Mouse (Mus musculus): ENCODE data around the gene Try5.

DNA sequence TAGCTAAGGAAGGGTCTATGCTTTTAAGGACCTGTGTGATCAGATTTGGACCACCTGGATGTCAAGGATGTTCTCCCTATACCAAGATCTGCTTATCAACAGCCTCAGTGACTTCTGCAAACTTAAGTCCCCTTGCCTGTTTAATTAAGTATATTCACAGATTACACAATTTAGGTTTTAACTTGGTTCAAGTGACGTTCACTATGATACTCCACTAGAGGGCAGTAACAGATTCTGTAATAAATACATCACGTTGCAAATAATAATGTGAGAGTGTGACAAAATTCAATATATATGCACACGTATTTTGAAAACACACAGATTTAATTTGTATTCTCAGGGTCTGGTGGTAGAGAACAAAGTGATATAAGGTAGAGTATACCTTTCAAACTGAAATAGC, 53.8 kb downstream of the Try5 start:
- peak; percentile 44 for TF ChIP-seq CTCF (IDR thresholded peaks at IDR 0.05; ENCODE audit: low read depth, low read length)
- TF ChIP-seq POLR2A (IDR thresholded peaks at IDR 0.05; ENCODE audit: extremely low read depth, insufficient read depth, low read length), result no peak

Data from liver, adult 2 months (tissue).